Mouse (Mus musculus) liver, postnatal 0 days (tissue): ENCODE measurements at regions not wholly inside any gene's neighbourhood (a gene's known extent, or its start where the extent isn't known, plus 50 kb on each side); places are given as distances from the start of the nearest gene placed in this dataset.

Experiments used
- CTCF ChIP-seq: sonication (generic); IDR thresholded peaks from 2 replicates; pipeline ENCODE4 v1.5.1; 2016; ENCODE audit warnings: antibody characterized with exemption, low read depth
- EP300 ChIP-seq: IDR thresholded peaks from 2 replicates; pipeline ENCODE4 v1.6.1; 2016; ENCODE audit warnings: antibody characterized with exemption, low read depth, mild to moderate bottlenecking

DNA sequence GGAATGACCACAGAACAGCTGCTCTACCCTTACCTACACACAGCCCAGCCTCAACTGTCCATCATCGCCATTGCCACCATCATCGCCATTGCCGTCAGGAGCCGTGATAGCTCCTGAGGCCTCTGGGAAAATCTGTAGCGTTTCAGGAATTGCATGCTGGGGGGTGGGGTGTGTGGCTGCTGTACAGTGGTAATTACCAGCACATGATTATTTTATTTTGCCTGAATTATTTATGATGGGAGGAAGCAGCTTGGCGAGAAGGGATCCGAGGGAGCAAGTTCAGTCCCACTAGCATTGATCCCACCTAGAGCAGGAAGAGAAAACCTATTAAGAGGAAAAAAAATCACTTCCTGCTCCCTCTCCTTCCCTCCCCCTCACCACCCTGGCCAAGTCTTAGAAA, 125.1 kb downstream of the Snx10 start:
- TF ChIP-seq CTCF (no peak), EP300 (no peak)
